Mouse (Mus musculus) liver, adult 2 months (tissue): ENCODE results near the gene 1700029I15Rik.

ENCODE experiments used
- CTCF ChIP-seq: fragments of 200-500 bp; IDR thresholded peaks from 2 replicates; pipeline ENCODE4 v1.5.1; 2011; ENCODE audit warnings: low read depth, low read length, control low read depth
- POLR2A ChIP-seq: fragments of 200-500 bp; IDR thresholded peaks from 2 replicates; pipeline ENCODE4 v1.6.1; 2011; ENCODE audit warnings: low read length, control low read depth; ENCODE audit not compliant: insufficient read depth; ENCODE audit errors: extremely low read depth

GRCm38 (mm10) chr2:92370375-92370774 is 12.0 kb upstream of the 1700029I15Rik start:
- TF ChIP-seq CTCF (no peak), POLR2A (no peak)
